In the genomic region with DNA sequence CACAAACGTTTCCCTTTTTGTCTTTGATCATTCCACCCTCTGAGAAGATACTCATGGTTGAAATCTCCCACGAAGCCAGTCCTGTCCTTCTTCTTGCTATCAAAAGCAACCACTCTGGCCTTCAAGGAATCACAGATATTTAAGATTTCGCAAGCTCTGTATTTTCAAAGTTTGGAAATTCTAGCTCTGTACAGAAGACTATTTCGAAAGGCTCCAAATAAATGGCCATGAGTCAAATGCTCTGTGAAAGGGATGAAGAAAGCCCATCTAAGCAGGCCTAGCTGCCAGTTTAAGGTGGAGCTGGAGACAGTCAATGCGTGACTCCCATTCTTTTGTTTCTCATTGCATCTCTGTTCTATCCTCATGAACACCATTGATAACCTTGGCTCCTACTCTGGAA, we compare ENCODE assay signal across 19 mouse cellular contexts.
A peak's percentile ranks its signal among the peaks of the same experiment; 100 is the strongest.
DNase-seq lines count a peak whose midpoint lies in the region; ATAC-seq lines count a peak whose summit lies in the region.
"Had no signal": no experiment of that assay in that cellular context is flagged by ENCODE, and none has a peak within 500 bp of the region (broad histone marks: within the 10 kb centered on the region; RNA-seq: fewer than 3 reads in every experiment).

No protein-coding gene starts in this region.

- peak; percentile 49 for ATAC-seq in granulocyte monocyte progenitor cell, adult 5-6 weeks (replicated peaks; ENCODE audit: poor library complexity, severe bottlenecking)
- ATAC-seq: forebrain, embryonic 15.5 days had no signal

- peak; percentile 3 for DNase-seq in gastrocnemius, adult 18-20 months (ENCODE audit: low spot score)
- DNase-seq in gastrocnemius, adult 8-10 months (ENCODE audit: low spot score in 2 of 2), result no peak
- DNase-seq in NIH3T3 (ENCODE audit: low read depth), result peak; percentile 79
- DNase-seq in skeletal muscle tissue, adult 2 months (ENCODE audit: low read depth, low spot score), result peak; percentile 20
- no peak for DNase-seq in thymus, postnatal 4 days
- DNase-seq in urinary bladder, postnatal 14 days (ENCODE audit: low spot score), result no peak
- DNase-seq: B cell, adult 2 months; cerebellum, adult 18-20 months; cerebellum, postnatal 25 days; gastrocnemius, postnatal 14 days; heart, postnatal 10 days; kidney, adult 8-10 months; kidney, postnatal 10 days; liver; right cerebral cortex, adult 18-20 months; right cerebral cortex, postnatal 4 days; thymus, adult 2 months had no signal

Comparison
In these comparisons a context has a peak if more than half of its experiments do, and no peak if none do; other contexts are left out.
1. DNase-seq: peak in gastrocnemius, adult 18-20 months (single experiment), NIH3T3 (single experiment) and skeletal muscle tissue, adult 2 months (single experiment); none in gastrocnemius, adult 8-10 months (0 of 2), thymus, postnatal 4 days (single experiment) and urinary bladder, postnatal 14 days (single experiment).